ENCODE assay signal across 17 mouse cellular contexts in genomic region chr12:71222761-71223160, GRCm38 (mm10).
"Had no signal": no experiment of that assay in that cellular context is flagged by ENCODE, and none has a peak within 500 bp of the region (broad histone marks: within the 10 kb centered on the region; RNA-seq: fewer than 3 reads in every experiment).

No protein-coding gene starts in this region.

- H3K4me3 ChIP-seq: layer of hippocampus, adult 2 months; limb, embryonic 10.5 days; limb, embryonic 13.5 days; liver, embryonic 12.5 days; liver, embryonic 15.5 days; lung, embryonic 15.5 days; megakaryocyte, embryonic 14.5 days; midbrain, embryonic 10.5 days had no signal

- H3K4me1 ChIP-seq: liver, embryonic 15.5 days; midbrain, embryonic 10.5 days had no signal

- H3K27me3 ChIP-seq: limb, embryonic 13.5 days; liver, embryonic 12.5 days; liver, embryonic 15.5 days; lung, embryonic 15.5 days; megakaryocyte, embryonic 14.5 days had no signal

- H3K27ac ChIP-seq: layer of hippocampus, adult 2 months; limb, embryonic 10.5 days; limb, embryonic 13.5 days; liver, embryonic 12.5 days; liver, embryonic 15.5 days; lung, embryonic 15.5 days; midbrain, embryonic 10.5 days had no signal

- H3K9ac ChIP-seq: limb, embryonic 13.5 days; liver, embryonic 12.5 days; liver, embryonic 15.5 days; lung, embryonic 15.5 days had no signal

- DNase-seq: kidney, postnatal 14 days; kidney, postnatal 4 days; layer of hippocampus, adult 9-11 months; liver; lung, adult 18-20 months; lung, postnatal 10 days; lung, postnatal 36 days; midbrain, embryonic 14.5 days; thymus, postnatal 25 days had no signal

- H3K4me2 ChIP-seq: limb, embryonic 13.5 days; liver, embryonic 12.5 days; liver, embryonic 15.5 days; lung, embryonic 15.5 days had no signal

- H3K9me3 ChIP-seq: limb, embryonic 10.5 days; limb, embryonic 13.5 days; liver, embryonic 12.5 days; liver, embryonic 15.5 days; lung, embryonic 15.5 days; megakaryocyte, embryonic 14.5 days; midbrain, embryonic 10.5 days had no signal

- ATAC-seq: liver, embryonic 12.5 days had no signal
